Mouse (Mus musculus): ENCODE data around the gene C130032M10Rik. TPM values are rescaled to one million over a fixed set of nuclear protein-coding genes. Genes with fewer than 3 reads are reported as not detected.

C130032M10Rik gene
- polyA plus RNA-seq, 1 experiment from 2014 or later, result not detected

- H3K4me3 ChIP-seq (ENCODE audit: low read depth, low read length), result no peak overlapping the region
Observed at GRCm38 (mm10) chr9:114480940-114481339, 34.6 kb upstream of the C130032M10Rik start.

GRCm38 (mm10) chr9:114484771-114485170 lies 30.7 kb upstream of the C130032M10Rik start:
- no peak for ATAC-seq (ENCODE audit: low FRiP score, low TSS enrichment)
- WGBS, result 80% methylated on average over 5 of the region's 5 CpGs

More at GRCm38 (mm10) chr9:114480940-114481339, 34.6 kb upstream of the C130032M10Rik start:
- ATAC-seq (ENCODE audit: low FRiP score, low TSS enrichment) (no peak), DNase-seq (ENCODE audit: low spot score) (no peak)
- 77% methylated on average over 3 of the region's 3 CpGs for WGBS
- H3K27ac ChIP-seq (replicated peaks), result no peak overlapping the region
- TF ChIP-seq CTCF (IDR thresholded peaks at IDR 0.05; ENCODE audit: low read depth) (no peak), EP300 (optimal IDR thresholded peaks at IDR 0.05) (no peak)
- no peaks in the 10 kb centered on the region for H3K9me3 ChIP-seq (ENCODE audit: control insufficient read depth, low read length)
- H3K9ac ChIP-seq (ENCODE audit: low read length), result no peak overlapping the region
- H3K4me1 ChIP-seq (replicated peaks; ENCODE audit: control insufficient read depth, insufficient read depth), result no peaks in the 10 kb centered on the region
- no peaks in the 10 kb centered on the region; the same call in 1 of the 2 replicates for H3K36me3 ChIP-seq (ENCODE audit: control insufficient read depth, insufficient read depth, low read length)
- no peaks in the 10 kb centered on the region for H3K27me3 ChIP-seq (ENCODE audit: control insufficient read depth, insufficient read depth, low read length)
- no peak overlapping the region for H3K4me2 ChIP-seq (replicated peaks; ENCODE audit: low read depth)

GRCm38 (mm10) chr9:114486808-114487207 lies 28.7 kb upstream of the C130032M10Rik start:
- H3K27me3 ChIP-seq (ENCODE audit: control insufficient read depth, insufficient read depth, low read length), result no peaks in the 10 kb centered on the region
- no peak overlapping the region for H3K9ac ChIP-seq (ENCODE audit: low read length)
- ATAC-seq (ENCODE audit: low FRiP score, low TSS enrichment) (no peak), DNase-seq (ENCODE audit: low spot score) (no peak)
- H3K9me3 ChIP-seq (ENCODE audit: control insufficient read depth, low read length), result no peaks in the 10 kb centered on the region
- H3K4me1 ChIP-seq (replicated peaks; ENCODE audit: control insufficient read depth, insufficient read depth), result no peaks in the 10 kb centered on the region
- no peak overlapping the region for H3K4me3 ChIP-seq (ENCODE audit: low read depth, low read length)
- no peak overlapping the region for H3K27ac ChIP-seq (replicated peaks)
- H3K4me2 ChIP-seq (replicated peaks; ENCODE audit: low read depth), result no peak overlapping the region
- H3K36me3 ChIP-seq (ENCODE audit: control insufficient read depth, insufficient read depth, low read length), result no peaks in the 10 kb centered on the region
- 66% methylated on average over 4 of the region's 4 CpGs for WGBS
- TF ChIP-seq CTCF (IDR thresholded peaks at IDR 0.05; ENCODE audit: low read depth) (no peak), EP300 (optimal IDR thresholded peaks at IDR 0.05) (no peak)

More at GRCm38 (mm10) chr9:114484771-114485170, 30.7 kb upstream of the C130032M10Rik start:
- no peak overlapping the region for H3K27ac ChIP-seq (replicated peaks)
- DNase-seq (ENCODE audit: low spot score), result no peak
- no peak overlapping the region for H3K9ac ChIP-seq (ENCODE audit: low read length)
- H3K36me3 ChIP-seq (ENCODE audit: control insufficient read depth, insufficient read depth, low read length), result no peaks in the 10 kb centered on the region
- no peaks in the 10 kb centered on the region for H3K9me3 ChIP-seq (ENCODE audit: control insufficient read depth, low read length)
- TF ChIP-seq CTCF (IDR thresholded peaks at IDR 0.05; ENCODE audit: low read depth) (no peak), EP300 (optimal IDR thresholded peaks at IDR 0.05) (no peak)
- H3K4me3 ChIP-seq (ENCODE audit: low read depth, low read length), result no peak overlapping the region
- H3K27me3 ChIP-seq (ENCODE audit: control insufficient read depth, insufficient read depth, low read length), result no peaks in the 10 kb centered on the region
- H3K4me2 ChIP-seq (replicated peaks; ENCODE audit: low read depth), result no peak overlapping the region
- no peaks in the 10 kb centered on the region for H3K4me1 ChIP-seq (replicated peaks; ENCODE audit: control insufficient read depth, insufficient read depth)

- Histone ChIP-seq H3K9me3 (ENCODE audit: control insufficient read depth, low read length) (no peaks in the 10 kb centered on the region), H3K36me3 (ENCODE audit: control insufficient read depth, insufficient read depth, low read length) (no peaks in the 10 kb centered on the region), H3K4me3 (ENCODE audit: low read depth, low read length) (no peak overlapping the region), H3K27ac (replicated peaks) (no peak overlapping the region), H3K27me3 (ENCODE audit: control insufficient read depth, insufficient read depth, low read length) (no peaks in the 10 kb centered on the region), H3K9ac (ENCODE audit: low read length) (no peak overlapping the region), H3K4me2 (replicated peaks; ENCODE audit: low read depth) (no peak overlapping the region), H3K4me1 (replicated peaks; ENCODE audit: control insufficient read depth, insufficient read depth) (no peaks in the 10 kb centered on the region)
- 62% methylated on average over 23 of the region's 23 CpGs for WGBS
- peak; percentile 63 for DNase-seq (ENCODE audit: low spot score)
- ATAC-seq (ENCODE audit: low FRiP score, low TSS enrichment), result peak; percentile 85
- no peak for TF ChIP-seq EP300 (optimal IDR thresholded peaks at IDR 0.05)
- no peak for TF ChIP-seq CTCF (IDR thresholded peaks at IDR 0.05; ENCODE audit: low read depth)
Observed at GRCm38 (mm10) chr9:114487481-114488258, 27.8 kb upstream of the C130032M10Rik start.

- TF ChIP-seq CTCF (IDR thresholded peaks at IDR 0.05; ENCODE audit: low read depth) (no peak), EP300 (optimal IDR thresholded peaks at IDR 0.05) (no peak)
- H3K4me1 ChIP-seq (replicated peaks; ENCODE audit: control insufficient read depth, insufficient read depth), result no peaks in the 10 kb centered on the region
- 70% methylated on average over 7 of the region's 7 CpGs for WGBS
Observed at GRCm38 (mm10) chr9:114496469-114496868, 19.0 kb upstream of the C130032M10Rik start.

GRCm38 (mm10) chr9:114498218-114498617 lies 17.3 kb upstream of the C130032M10Rik start:
- Histone ChIP-seq H3K9ac (ENCODE audit: low read length) (no peak overlapping the region), H3K4me1 (replicated peaks; ENCODE audit: control insufficient read depth, insufficient read depth) (no peaks in the 10 kb centered on the region), H3K4me2 (replicated peaks; ENCODE audit: low read depth) (no peak overlapping the region), H3K27me3 (ENCODE audit: control insufficient read depth, insufficient read depth, low read length) (no peaks in the 10 kb centered on the region), H3K9me3 (ENCODE audit: control insufficient read depth, low read length) (no peaks in the 10 kb centered on the region), H3K27ac (replicated peaks) (no peak overlapping the region), H3K36me3 (ENCODE audit: control insufficient read depth, insufficient read depth, low read length) (no peaks in the 10 kb centered on the region), H3K4me3 (ENCODE audit: low read depth, low read length) (no peak overlapping the region)
- ATAC-seq (ENCODE audit: low FRiP score, low TSS enrichment) (peak; percentile 59), DNase-seq (ENCODE audit: low spot score) (peak; percentile 92)
- 9% methylated on average over 11 of the region's 11 CpGs for WGBS
- peak; percentile 94 for TF ChIP-seq CTCF (IDR thresholded peaks at IDR 0.05; ENCODE audit: low read depth)
- TF ChIP-seq EP300 (optimal IDR thresholded peaks at IDR 0.05), result no peak

More at GRCm38 (mm10) chr9:114496469-114496868, 19.0 kb upstream of the C130032M10Rik start:
- H3K9ac ChIP-seq (ENCODE audit: low read length), result no peak overlapping the region
- no peaks in the 10 kb centered on the region for H3K9me3 ChIP-seq (ENCODE audit: control insufficient read depth, low read length)
- no peak overlapping the region for H3K4me3 ChIP-seq (ENCODE audit: low read depth, low read length)
- no peaks in the 10 kb centered on the region for H3K27me3 ChIP-seq (ENCODE audit: control insufficient read depth, insufficient read depth, low read length)
- no peak for ATAC-seq (ENCODE audit: low FRiP score, low TSS enrichment)
- H3K4me2 ChIP-seq (replicated peaks; ENCODE audit: low read depth), result no peak overlapping the region
- no peak for DNase-seq (ENCODE audit: low spot score)
- no peaks in the 10 kb centered on the region for H3K36me3 ChIP-seq (ENCODE audit: control insufficient read depth, insufficient read depth, low read length)
- H3K27ac ChIP-seq (replicated peaks), result no peak overlapping the region

All from stomach, postnatal 0 days (tissue).